Mouse (Mus musculus) MEL (cell line): ENCODE results near the gene H3f3b. TPM values are rescaled to one million over a fixed set of nuclear protein-coding genes. Genes with fewer than 3 reads are reported as not detected.

ENCODE experiments used
- DNase-seq: peaks from one replicate; pipeline ENCODE4 v3.0.0; 2011; ENCODE audit warnings: low read depth, low spot score
- H3K27ac ChIP-seq: 2 replicates; pipeline ENCODE4 v1.5.1; 2012; ENCODE audit warnings: low read depth, mild to moderate bottlenecking, control low read depth, low read length, moderate library complexity; ENCODE audit not compliant: control insufficient read depth
- H3K27me3 ChIP-seq, 2 experiments: fragments of 150-350 bp in 1 of 2; sonication (generic) in 1 of 2; 2 replicates each; pipeline ENCODE4 v1.6.1; 2012; ENCODE audit warnings: low read length in 2 of 2, mild to moderate bottlenecking in 2 of 2, improper control_type of control experiment in 1 of 2, moderate library complexity in 1 of 2; ENCODE audit not compliant: insufficient read depth in 2 of 2, control insufficient read depth in 1 of 2
- H3K36me3 ChIP-seq, 2 experiments: 2 replicates each; pipeline ENCODE4 v1.6.1; 2012 to 2014; ENCODE audit warnings: low read length in 2 of 2, improper control_type of control experiment in 1 of 2, inconsistent platforms in 1 of 2, mild to moderate bottlenecking in 1 of 2; ENCODE audit not compliant: insufficient read depth in 2 of 2, control insufficient read depth in 1 of 2
- H3K4me1 ChIP-seq, 2 experiments: fragments of 150-350 bp in 1 of 2; sonication (generic) in 1 of 2; 2 replicates each; pipeline ENCODE4 v1.6.1; 2012; ENCODE audit warnings: low read length in 2 of 2, improper control_type of control experiment in 1 of 2, mild to moderate bottlenecking in 1 of 2; ENCODE audit not compliant: insufficient read depth in 2 of 2, control insufficient read depth in 1 of 2
- H3K4me3 ChIP-seq, 2 experiments: fragments of 150-350 bp in 1 of 2; sonication (generic) in 1 of 2; 2 replicates each; pipeline ENCODE4 v1.5.1; 2012; ENCODE audit warnings: low read depth in 2 of 2, low read length in 2 of 2, mild to moderate bottlenecking in 2 of 2, moderate library complexity in 2 of 2, control low read depth in 1 of 2, improper control_type of control experiment in 1 of 2; ENCODE audit not compliant: control insufficient read depth in 1 of 2, insufficient read depth in 1 of 2
- H3K79me2 ChIP-seq: 2 replicates; pipeline ENCODE4 v1.6.1; 2012; ENCODE audit warnings: mild to moderate bottlenecking, low read length, moderate library complexity; ENCODE audit not compliant: control insufficient read depth, poor library complexity, insufficient read depth
- H3K9ac ChIP-seq: 2 replicates; pipeline ENCODE4 v1.6.1; 2012; ENCODE audit warnings: low read depth, mild to moderate bottlenecking, control low read depth, low read length, moderate library complexity; ENCODE audit not compliant: control insufficient read depth, poor library complexity, severe bottlenecking
- H3K9me3 ChIP-seq: fragments of 150-350 bp; sonication (generic); replicated peaks from 2 replicates; pipeline ENCODE4 v1.6.1; 2012; ENCODE audit warnings: mild to moderate bottlenecking, low read length, improper control_type of control experiment, moderate library complexity; ENCODE audit not compliant: insufficient read depth
- BHLHE40 ChIP-seq: IDR thresholded peaks from 2 replicates; pipeline ENCODE4 v1.6.1; 2012; ENCODE audit warnings: low read depth, mild to moderate bottlenecking, inconsistent platforms, low read length, improper control_type of control experiment, borderline replicate concordance
- CHD1 ChIP-seq: IDR thresholded peaks from 2 replicates; pipeline ENCODE4 v1.6.1; 2012; ENCODE audit warnings: low read depth, mild to moderate bottlenecking, inconsistent platforms, low read length, improper control_type of control experiment
- CTCF ChIP-seq, 3 experiments: IDR thresholded peaks in 2 of 3; conservative IDR thresholded peaks in 1 of 3; 2 replicates each; pipeline ENCODE4 v1.5.1; 2011 to 2012; ENCODE audit warnings: low read length in 3 of 3, low read depth in 2 of 3, mild to moderate bottlenecking in 2 of 3, improper control_type of control experiment in 1 of 3, inconsistent platforms in 1 of 3, mixed read lengths in 1 of 3, moderate library complexity in 1 of 3; ENCODE audit not compliant: control insufficient read depth in 1 of 3, insufficient read depth in 1 of 3, poor library complexity in 1 of 3, severe bottlenecking in 1 of 3
- HCFC1 ChIP-seq: IDR thresholded peaks from 2 replicates; pipeline ENCODE4 v1.6.1; 2012; ENCODE audit warnings: low read depth, mild to moderate bottlenecking, inconsistent platforms, low read length, improper control_type of control experiment, moderate library complexity
- JUND ChIP-seq: IDR thresholded peaks from 2 replicates; pipeline ENCODE4 v1.6.1; 2011; ENCODE audit warnings: low read depth, mild to moderate bottlenecking, improper control_type of control experiment, low read length
- KAT2A ChIP-seq: conservative IDR thresholded peaks from 2 replicates; pipeline ENCODE4 v1.6.1; 2012; ENCODE audit warnings: low read depth, low read length, improper control_type of control experiment, inconsistent platforms
- MAZ ChIP-seq: IDR thresholded peaks from 2 replicates; pipeline ENCODE4 v1.6.1; 2012; ENCODE audit warnings: low read depth, mild to moderate bottlenecking, inconsistent platforms, low read length, improper control_type of control experiment
- MEF2A ChIP-seq: IDR thresholded peaks from 2 replicates; pipeline ENCODE4 v1.6.1; 2014; ENCODE audit warnings: low read depth, mild to moderate bottlenecking, inconsistent platforms, low read length, improper control_type of control experiment; ENCODE audit not compliant: poor library complexity, insufficient replicate concordance, severe bottlenecking; ENCODE audit errors: extremely low read depth
- MYB ChIP-seq: IDR thresholded peaks from 2 replicates; pipeline ENCODE4 v1.6.1; 2011; ENCODE audit warnings: mild to moderate bottlenecking, low read depth, low read length, improper control_type of control experiment
- MYC ChIP-seq: IDR thresholded peaks from 2 replicates; pipeline ENCODE4 v1.6.1; 2011; ENCODE audit warnings: low read depth, mild to moderate bottlenecking, low read length, improper control_type of control experiment, moderate library complexity
- NELFE ChIP-seq: IDR thresholded peaks from 2 replicates; pipeline ENCODE4 v1.6.1; 2011; ENCODE audit warnings: low read depth, low read length, improper control_type of control experiment
- POLR2AphosphoS5 ChIP-seq: IDR thresholded peaks from 2 replicates; pipeline ENCODE4 v1.6.1; 2012; ENCODE audit warnings: low read depth, borderline replicate concordance, mild to moderate bottlenecking, inconsistent platforms, low read length, moderate library complexity, mixed read lengths
- RCOR1 ChIP-seq: IDR thresholded peaks from 2 replicates; pipeline ENCODE4 v1.6.1; 2012; ENCODE audit warnings: low read depth, mild to moderate bottlenecking, inconsistent platforms, low read length, improper control_type of control experiment
- SIN3A ChIP-seq: IDR thresholded peaks from 2 replicates; pipeline ENCODE4 v1.6.1; 2012; ENCODE audit warnings: low read length, improper control_type of control experiment, inconsistent platforms
- SMC3 ChIP-seq: IDR thresholded peaks from 2 replicates; pipeline ENCODE4 v1.6.1; 2011; ENCODE audit warnings: low read depth, low read length, improper control_type of control experiment
- TBP ChIP-seq: IDR thresholded peaks from 2 replicates; pipeline ENCODE4 v1.8.0; 2011; ENCODE audit warnings: low read depth, low read length, improper control_type of control experiment
- USF2 ChIP-seq, 2 experiments: IDR thresholded peaks; 2 replicates each; pipeline ENCODE4 v1.6.1; 2011 to 2012; ENCODE audit warnings: improper control_type of control experiment in 2 of 2, low read length in 2 of 2, borderline replicate concordance in 1 of 2, inconsistent platforms in 1 of 2, low read depth in 1 of 2, mild to moderate bottlenecking in 1 of 2; ENCODE audit not compliant: insufficient read depth in 1 of 2
- ZKSCAN1 ChIP-seq: IDR thresholded peaks from 2 replicates; pipeline ENCODE4 v1.6.1; 2012; ENCODE audit warnings: low read depth, mild to moderate bottlenecking, inconsistent platforms, low read length, improper control_type of control experiment, moderate library complexity
- polyA plus RNA-seq, 2 experiments: library from polyadenylated mRNA; stranded (reverse) in 1 of 2; unstranded in 1 of 2; fragments of >175 nt in 1 of 2; fragments of >200 nt in 1 of 2; gene quantifications; 2 replicates each; pipeline versions ENCODE4 v1.2.1 to v1.2.4; 2012; ENCODE audit warnings: low replicate concordance in 2 of 2, low read depth in 1 of 2; ENCODE audit not compliant: insufficient read length in 2 of 2, insufficient read depth in 1 of 2, missing spikeins in 1 of 2
- total RNA-seq: library from RNA; depleted of rRNA; stranded (reverse); fragments of 300-350 nt; gene quantifications from 2 replicates; pipeline ENCODE4 v1.2.3, GENCODE M21; 2012

Gene H3f3b
- total and polyA plus RNA-seq, 3 experiments, result 96.6 to 767 (median 498) TPM

GRCm38 (mm10) chr11:116049610-116050009 is 21.8 kb upstream of the H3f3b start:
- H3K4me3 ChIP-seq, result no peak overlapping the region
- no peak for TF ChIP-seq KAT2A
- TF ChIP-seq POLR2AphosphoS5, result no peak
- no peak for TF ChIP-seq BHLHE40
- TF ChIP-seq MEF2A, result no peak
- TF ChIP-seq SMC3, result no peak
- TF ChIP-seq RCOR1, result no peak
- TF ChIP-seq USF2 (IDR thresholded peaks at IDR 0.05; ENCODE audit: borderline replicate concordance in 1 of 2, insufficient read depth in 1 of 2, low read depth in 1 of 2, low read length in 2 of 2), result no peak
- no peak for TF ChIP-seq HCFC1
- no peak for TF ChIP-seq CHD1
- no peak for TF ChIP-seq NELFE
- no peak overlapping the region for H3K9ac ChIP-seq
- peaks cover 4 to 17% of the 10 kb centered on the region in 2 experiments for H3K4me1 ChIP-seq
- no peaks in the 10 kb centered on the region for H3K9me3 ChIP-seq
- no peak for DNase-seq
- no peaks in the 10 kb centered on the region for H3K27me3 ChIP-seq
- no peaks in the 10 kb centered on the region for H3K79me2 ChIP-seq
- H3K36me3 ChIP-seq, result peaks cover 8 to 15% of the 10 kb centered on the region in 2 experiments
- H3K27ac ChIP-seq, result no peak overlapping the region

GRCm38 (mm10) chr11:116045173-116045572 is 17.4 kb upstream of the H3f3b start:
- Histone ChIP-seq H3K27me3 (no peaks in the 10 kb centered on the region), H3K9ac (no peak overlapping the region), H3K79me2 (peaks cover 1% of the 10 kb centered on the region; the same call in 1 of the 2 replicates), H3K36me3 (peaks cover 0 to 31% of the 10 kb centered on the region in 2 experiments; a peak in 2 of 4 replicates), H3K4me1 (no peaks in the 10 kb centered on the region), H3K4me3 (no peak overlapping the region), H3K9me3 (no peaks in the 10 kb centered on the region), H3K27ac (no peak overlapping the region)
- no peak for TF ChIP-seq CTCF (IDR thresholded peaks at IDR 0.05 in 2 of 3, conservative IDR thresholded peaks at IDR 0.05 in 1 of 3; ENCODE audit: control insufficient read depth in 1 of 3, insufficient read depth in 1 of 3, low read depth in 2 of 3, low read length in 3 of 3, poor library complexity in 1 of 3, severe bottlenecking in 1 of 3)
- peak; percentile 86 for TF ChIP-seq ZKSCAN1
- no peak for TF ChIP-seq MAZ
- no peak for TF ChIP-seq MYB
- TF ChIP-seq JUND, result no peak
- TF ChIP-seq MYC, result no peak
- TF ChIP-seq HCFC1, result no peak
- DNase-seq, result no peak

GRCm38 (mm10) chr11:116043286-116043685 is 15.5 kb upstream of the H3f3b start:
- no peak for TF ChIP-seq MYC
- no peak for TF ChIP-seq NELFE
- no peak for TF ChIP-seq CTCF (IDR thresholded peaks at IDR 0.05 in 2 of 3, conservative IDR thresholded peaks at IDR 0.05 in 1 of 3; ENCODE audit: control insufficient read depth in 1 of 3, insufficient read depth in 1 of 3, low read depth in 2 of 3, low read length in 3 of 3, poor library complexity in 1 of 3, severe bottlenecking in 1 of 3)
- TF ChIP-seq TBP, result no peak
- no peak for TF ChIP-seq SIN3A
- no peak overlapping the region for H3K9ac ChIP-seq
- DNase-seq, result no peak
- peaks cover 0 to 40% of the 10 kb centered on the region in 2 experiments; a peak in 2 of 4 replicates for H3K36me3 ChIP-seq
- no peaks in the 10 kb centered on the region for H3K4me1 ChIP-seq
- H3K4me3 ChIP-seq, result no peak overlapping the region
- H3K27ac ChIP-seq, result no peak overlapping the region
- H3K79me2 ChIP-seq, result peaks cover 1% of the 10 kb centered on the region; the same call in 1 of the 2 replicates
- no peaks in the 10 kb centered on the region for H3K9me3 ChIP-seq
- H3K27me3 ChIP-seq, result no peaks in the 10 kb centered on the region
